Mouse (Mus musculus): ENCODE results near the gene Smarcd2. TPM values are rescaled to one million over a fixed set of nuclear protein-coding genes. Genes with fewer than 3 reads are reported as not detected.
"Not testable (repeated sequence)": the region's sequence is repeated elsewhere in the genome, so short reads cannot be mapped to it uniquely, and the experiment has no call there.

Smarcd2 gene
- polyA plus RNA-seq, 1 experiment: 78.1 TPM

DNA sequence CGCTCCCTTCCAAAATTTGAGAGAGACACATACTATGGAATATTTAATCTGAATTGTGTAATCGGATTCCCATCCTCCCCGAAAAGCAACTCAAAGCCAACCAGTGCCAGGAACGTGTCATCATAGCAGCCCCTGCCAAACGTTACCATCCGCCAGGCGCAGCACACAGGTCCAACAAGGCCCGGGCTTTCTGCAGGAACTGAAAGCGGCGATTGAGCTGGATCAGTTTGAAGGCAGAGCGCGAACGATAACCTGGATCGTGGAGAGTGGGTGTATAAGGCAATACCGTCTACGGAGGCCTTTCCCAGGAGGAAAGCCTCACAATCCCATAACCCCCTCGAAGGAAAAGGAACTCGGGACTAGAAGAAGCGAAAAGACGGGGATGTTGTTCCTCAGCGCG lies 17.6 kb downstream of the Smarcd2 start:
- H3K4me1 ChIP-seq (ENCODE audit: control insufficient read depth, insufficient read depth, low read length): no peaks in the 10 kb centered on the region
- H3K9me3 ChIP-seq (replicated peaks; ENCODE audit: control insufficient read depth, insufficient read depth, low read length, poor library complexity, severe bottlenecking): no peaks in the 10 kb centered on the region
- peak overlapping the region; percentile 15; the same call in 1 of the 2 replicates for H3K27ac ChIP-seq (ENCODE audit: insufficient read depth, low read length)
- peaks cover 55% of the 10 kb centered on the region for H3K36me3 ChIP-seq (ENCODE audit: control insufficient read depth, insufficient read depth, low read length, poor library complexity, severe bottlenecking)
- no peak for TF ChIP-seq EP300 (IDR thresholded peaks at IDR 0.05; ENCODE audit: insufficient read depth, low read depth, low read length)
- no peak for TF ChIP-seq POLR2A (IDR thresholded peaks at IDR 0.05; ENCODE audit: insufficient read depth, low read length)
- TF ChIP-seq CTCF (IDR thresholded peaks at IDR 0.05; ENCODE audit: low read depth, low read length): no peak
- peak overlapping the region; percentile 78 for H3K9ac ChIP-seq (ENCODE audit: low read depth, poor library complexity, severe bottlenecking)
- peak overlapping the region; percentile 91 for H3K4me3 ChIP-seq (ENCODE audit: low read depth, low read length)
- no peaks in the 10 kb centered on the region for H3K27me3 ChIP-seq (ENCODE audit: control insufficient read depth, insufficient read depth, low read length, poor library complexity, severe bottlenecking)

DNA sequence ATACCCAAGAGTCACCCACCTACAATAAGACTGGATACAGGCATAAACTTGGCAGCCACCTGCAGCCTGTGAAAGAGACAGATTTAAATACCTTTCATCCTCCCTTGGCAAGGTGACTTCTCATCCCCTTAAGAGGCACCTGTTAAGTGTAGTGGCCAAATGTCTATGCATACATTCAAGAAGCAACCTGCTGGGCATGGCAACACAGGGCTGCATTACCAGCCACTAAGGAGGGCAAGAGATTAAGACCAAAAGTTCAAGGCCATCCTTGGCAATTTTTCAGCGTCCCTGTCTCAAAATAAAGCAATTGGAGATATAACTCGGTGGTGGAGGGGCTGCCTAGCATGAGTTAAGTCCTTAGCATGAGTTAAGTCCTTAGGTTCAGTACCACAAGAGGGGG lies 18.0 kb downstream of the Smarcd2 start:
- Histone ChIP-seq H3K4me3 (ENCODE audit: low read depth, low read length) (peak overlapping the region; percentile 91), H3K36me3 (ENCODE audit: control insufficient read depth, insufficient read depth, low read length, poor library complexity, severe bottlenecking) (peaks cover 59% of the 10 kb centered on the region), H3K9ac (ENCODE audit: low read depth, poor library complexity, severe bottlenecking) (peak overlapping the region; percentile 78), H3K27ac (ENCODE audit: insufficient read depth, low read length) (no peak overlapping the region), H3K4me1 (ENCODE audit: control insufficient read depth, insufficient read depth, low read length) (no peaks in the 10 kb centered on the region), H3K27me3 (ENCODE audit: control insufficient read depth, insufficient read depth, low read length, poor library complexity, severe bottlenecking) (no peaks in the 10 kb centered on the region), H3K9me3 (replicated peaks; ENCODE audit: control insufficient read depth, insufficient read depth, low read length, poor library complexity, severe bottlenecking) (no peaks in the 10 kb centered on the region)
- TF ChIP-seq CTCF (IDR thresholded peaks at IDR 0.05; ENCODE audit: low read depth, low read length) (no peak), EP300 (IDR thresholded peaks at IDR 0.05; ENCODE audit: insufficient read depth, low read depth, low read length) (no peak), POLR2A (IDR thresholded peaks at IDR 0.05; ENCODE audit: insufficient read depth, low read length) (no peak)

DNA sequence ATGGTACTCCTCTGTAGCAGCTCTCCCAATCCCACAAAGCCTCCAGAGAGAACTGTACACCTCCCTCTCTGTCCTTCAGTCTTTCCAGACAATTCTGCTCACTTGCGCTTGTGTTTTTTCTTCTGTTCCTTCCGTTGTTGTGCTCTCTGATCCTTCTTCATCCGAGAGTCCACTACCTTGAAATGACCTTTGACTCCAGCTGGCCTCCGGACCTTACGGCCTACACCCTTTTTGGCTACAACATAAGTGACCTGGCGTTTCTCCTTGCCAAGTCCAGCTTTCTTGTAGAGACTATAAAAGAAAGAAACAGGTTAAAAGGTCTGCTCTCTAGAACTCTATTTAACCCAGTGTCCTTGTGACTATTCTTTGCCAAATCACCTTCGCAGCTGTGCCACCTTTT lies 23.4 kb downstream of the Smarcd2 start:
- Histone ChIP-seq H3K9me3 (replicated peaks; ENCODE audit: control insufficient read depth, insufficient read depth, low read length, poor library complexity, severe bottlenecking) (peaks cover 6% of the 10 kb centered on the region), H3K9ac (ENCODE audit: low read depth, poor library complexity, severe bottlenecking) (no peak overlapping the region), H3K27ac (ENCODE audit: insufficient read depth, low read length) (no peak overlapping the region), H3K36me3 (ENCODE audit: control insufficient read depth, insufficient read depth, low read length, poor library complexity, severe bottlenecking) (peaks cover 96% of the 10 kb centered on the region), H3K27me3 (ENCODE audit: control insufficient read depth, insufficient read depth, low read length, poor library complexity, severe bottlenecking) (no peaks in the 10 kb centered on the region), H3K4me1 (ENCODE audit: control insufficient read depth, insufficient read depth, low read length) (no peaks in the 10 kb centered on the region), H3K4me3 (ENCODE audit: low read depth, low read length) (no peak overlapping the region)
- no peak for TF ChIP-seq CTCF (IDR thresholded peaks at IDR 0.05; ENCODE audit: low read depth, low read length)
- no peak for TF ChIP-seq EP300 (IDR thresholded peaks at IDR 0.05; ENCODE audit: insufficient read depth, low read depth, low read length)
- no peak for TF ChIP-seq POLR2A (IDR thresholded peaks at IDR 0.05; ENCODE audit: insufficient read depth, low read length)

DNA sequence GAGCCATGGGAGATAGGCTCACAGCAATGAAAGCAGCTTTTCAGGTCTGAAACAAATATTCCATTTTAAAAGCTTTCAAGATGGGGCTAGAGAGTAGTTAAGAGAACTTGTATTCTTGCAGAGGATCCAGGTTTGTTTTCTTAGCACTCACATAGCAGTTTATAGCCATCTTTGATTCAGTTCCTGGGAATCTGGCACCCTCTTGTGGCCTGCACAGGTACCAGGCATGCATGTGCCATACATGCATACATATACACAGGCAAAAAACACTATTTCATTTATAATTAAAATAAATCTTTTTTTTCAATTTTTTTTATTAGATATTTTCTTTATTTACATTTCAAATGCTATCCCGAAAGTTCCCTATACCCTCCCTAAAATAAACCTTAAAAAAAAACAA lies 25.9 kb downstream of the Smarcd2 start:
- Histone ChIP-seq H3K9me3 (replicated peaks; ENCODE audit: control insufficient read depth, insufficient read depth, low read length, poor library complexity, severe bottlenecking) (peaks cover 6% of the 10 kb centered on the region), H3K27ac (ENCODE audit: insufficient read depth, low read length) (no peak overlapping the region), H3K27me3 (ENCODE audit: control insufficient read depth, insufficient read depth, low read length, poor library complexity, severe bottlenecking) (no peaks in the 10 kb centered on the region), H3K4me1 (ENCODE audit: control insufficient read depth, insufficient read depth, low read length) (no peaks in the 10 kb centered on the region), H3K9ac (ENCODE audit: low read depth, poor library complexity, severe bottlenecking) (no peak overlapping the region), H3K4me3 (ENCODE audit: low read depth, low read length) (no peak overlapping the region), H3K36me3 (ENCODE audit: control insufficient read depth, insufficient read depth, low read length, poor library complexity, severe bottlenecking) (peaks cover 91% of the 10 kb centered on the region)
- peak; percentile 24 for TF ChIP-seq CTCF (IDR thresholded peaks at IDR 0.05; ENCODE audit: low read depth, low read length)
- no peak for TF ChIP-seq EP300 (IDR thresholded peaks at IDR 0.05; ENCODE audit: insufficient read depth, low read depth, low read length)

DNA sequence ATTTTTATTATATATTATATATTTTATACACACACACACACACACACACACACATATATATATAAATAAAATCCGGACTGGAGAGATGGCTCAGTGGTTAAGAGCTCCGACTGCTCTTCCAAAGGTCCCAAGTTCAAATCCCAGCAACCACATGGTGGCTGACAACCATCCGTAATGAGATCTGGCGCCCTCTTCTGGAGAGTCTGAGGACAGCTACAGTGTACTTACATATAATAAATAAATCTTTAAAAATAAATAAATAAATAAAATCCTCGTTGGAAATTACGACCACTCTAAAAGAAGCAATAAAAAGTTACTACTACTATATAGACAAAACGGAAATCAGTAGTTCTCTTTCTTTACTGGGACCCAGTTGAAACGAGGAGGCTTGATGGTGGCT lies 38.8 kb downstream of the Smarcd2 start:
- H3K4me3 ChIP-seq (ENCODE audit: low read depth, low read length); H3K9me3 ChIP-seq (replicated peaks; ENCODE audit: control insufficient read depth, insufficient read depth, low read length, poor library complexity, severe bottlenecking); H3K27me3 ChIP-seq (ENCODE audit: control insufficient read depth, insufficient read depth, low read length, poor library complexity, severe bottlenecking); H3K4me1 ChIP-seq (ENCODE audit: control insufficient read depth, insufficient read depth, low read length); H3K9ac ChIP-seq (ENCODE audit: low read depth, poor library complexity, severe bottlenecking); H3K27ac ChIP-seq (ENCODE audit: insufficient read depth, low read length): not testable (repeated sequence)
- peaks cover 60% of the 10 kb centered on the region for H3K36me3 ChIP-seq (ENCODE audit: control insufficient read depth, insufficient read depth, low read length, poor library complexity, severe bottlenecking)

DNA sequence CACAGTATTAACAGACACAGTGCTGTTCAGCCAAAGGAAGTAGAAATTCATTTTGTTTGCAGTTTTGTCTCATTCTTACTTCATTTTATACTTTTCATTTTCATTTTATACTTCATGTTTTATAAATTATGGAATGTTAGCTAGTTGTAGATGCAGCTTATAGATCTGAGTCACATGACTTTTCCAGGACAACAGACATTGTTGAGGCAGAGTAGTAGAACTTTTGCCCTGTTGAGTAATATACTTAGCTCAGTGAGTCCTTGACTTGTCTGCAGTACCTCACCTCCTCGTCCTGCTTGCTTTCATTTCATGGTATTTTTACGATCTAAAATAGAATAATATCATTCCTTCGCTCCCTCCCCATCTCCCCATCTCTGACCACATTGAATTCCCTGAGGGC lies 52.2 kb downstream of the Smarcd2 start:
- H3K4me3 ChIP-seq (ENCODE audit: low read depth, low read length): no peak overlapping the region
- H3K36me3 ChIP-seq (ENCODE audit: control insufficient read depth, insufficient read depth, low read length, poor library complexity, severe bottlenecking): peaks cover 14% of the 10 kb centered on the region
- no peaks in the 10 kb centered on the region for H3K4me1 ChIP-seq (ENCODE audit: control insufficient read depth, insufficient read depth, low read length)
- no peak overlapping the region for H3K27ac ChIP-seq (ENCODE audit: insufficient read depth, low read length)
- TF ChIP-seq POLR2A (IDR thresholded peaks at IDR 0.05; ENCODE audit: insufficient read depth, low read length): no peak
- TF ChIP-seq EP300 (IDR thresholded peaks at IDR 0.05; ENCODE audit: insufficient read depth, low read depth, low read length): no peak
- TF ChIP-seq CTCF (IDR thresholded peaks at IDR 0.05; ENCODE audit: low read depth, low read length): no peak
- no peaks in the 10 kb centered on the region for H3K27me3 ChIP-seq (ENCODE audit: control insufficient read depth, insufficient read depth, low read length, poor library complexity, severe bottlenecking)
- no peak overlapping the region for H3K9ac ChIP-seq (ENCODE audit: low read depth, poor library complexity, severe bottlenecking)
- no peaks in the 10 kb centered on the region for H3K9me3 ChIP-seq (replicated peaks; ENCODE audit: control insufficient read depth, insufficient read depth, low read length, poor library complexity, severe bottlenecking)

Data from ES-Bruce4 (cell line).